Mouse (Mus musculus): ENCODE data around the gene 4930579F01Rik. TPM values are rescaled to one million over a fixed set of nuclear protein-coding genes. Genes with fewer than 3 reads are reported as not detected.

4930579F01Rik gene
- not detected in 2 replicates for polyA plus RNA-seq (2014; fragmentation: Nextera tagmentation; extraction: Ambion mirVana)

- Histone ChIP-seq H3K9ac (ENCODE audit: low read length) (no peak within 1 kb of the TSS), H3K36me3 (ENCODE audit: control insufficient read depth, insufficient read depth, low read length) (no peaks in the 10 kb centered on the region), H3K4me2 (no peak within 1 kb of the TSS), H3K4me1 (ENCODE audit: control insufficient read depth, insufficient read depth, low read length) (no peaks in the 10 kb centered on the region; the same call in 1 of the 2 replicates), H3K27ac (ENCODE audit: low read depth, low read length) (no peak within 1 kb of the TSS), H3K27me3 (ENCODE audit: control insufficient read depth, insufficient read depth, low read length) (no peaks in the 10 kb centered on the region), H3K9me3 (ENCODE audit: control insufficient read depth, low read length) (no peaks in the 10 kb centered on the region), H3K4me3 (ENCODE audit: low read depth, low read length) (no peak within 1 kb of the TSS)
- WGBS, result 78% methylated on average over 15 of the region's 15 CpGs
- ATAC-seq (ENCODE audit: low FRiP score) (no peak), DNase-seq (ENCODE audit: low spot score, missing footprints) (peak; percentile 76)
Measured at GRCm38 (mm10) chr3:138193683-138194302, at the start of gene 4930579F01Rik. Gene 4930579F01Rik (minus strand): TSS chr3:138193825.

GRCm38 (mm10) chr3:138242933-138243332 lies 49.3 kb upstream of the 4930579F01Rik start:
- no peak overlapping the region for H3K27ac ChIP-seq (ENCODE audit: low read depth, low read length)
- ATAC-seq (ENCODE audit: low FRiP score) (no peak), DNase-seq (ENCODE audit: low spot score, missing footprints) (peak; percentile 51)
- no peak overlapping the region for H3K4me3 ChIP-seq (ENCODE audit: low read depth, low read length)
- H3K27me3 ChIP-seq (ENCODE audit: control insufficient read depth, insufficient read depth, low read length), result no peaks in the 10 kb centered on the region
- H3K4me2 ChIP-seq, result no peak overlapping the region
- H3K9me3 ChIP-seq (ENCODE audit: control insufficient read depth, low read length), result no peaks in the 10 kb centered on the region
- no peaks in the 10 kb centered on the region for H3K4me1 ChIP-seq (ENCODE audit: control insufficient read depth, insufficient read depth, low read length)
- WGBS, result 88% methylated on average over 6 of the region's 6 CpGs
- no peaks in the 10 kb centered on the region for H3K36me3 ChIP-seq (ENCODE audit: control insufficient read depth, insufficient read depth, low read length)
- no peak overlapping the region for H3K9ac ChIP-seq (ENCODE audit: low read length)

- WGBS, result 81% methylated on average over 14 of the region's 14 CpGs
- 0 out of 2 replicates have a peak, but pooled peaks have one; percentile 30 for ATAC-seq (ENCODE audit: low FRiP score)
Measured at GRCm38 (mm10) chr3:138242021-138242726, 48.5 kb upstream of the 4930579F01Rik start.

GRCm38 (mm10) chr3:138241371-138241770 lies 47.7 kb upstream of the 4930579F01Rik start:
- ATAC-seq (ENCODE audit: low FRiP score) (no peak), DNase-seq (ENCODE audit: low spot score, missing footprints) (peak; percentile 59)
- H3K4me3 ChIP-seq (ENCODE audit: low read depth, low read length), result no peak overlapping the region
- WGBS, result 66% methylated on average over 6 of the region's 6 CpGs
- H3K4me2 ChIP-seq, result no peak overlapping the region
- no peaks in the 10 kb centered on the region for H3K27me3 ChIP-seq (ENCODE audit: control insufficient read depth, insufficient read depth, low read length)
- H3K4me1 ChIP-seq (ENCODE audit: control insufficient read depth, insufficient read depth, low read length), result no peaks in the 10 kb centered on the region
- no peaks in the 10 kb centered on the region for H3K36me3 ChIP-seq (ENCODE audit: control insufficient read depth, insufficient read depth, low read length)
- H3K9ac ChIP-seq (ENCODE audit: low read length), result no peak overlapping the region
- no peaks in the 10 kb centered on the region for H3K9me3 ChIP-seq (ENCODE audit: control insufficient read depth, low read length)
- H3K27ac ChIP-seq (ENCODE audit: low read depth, low read length), result no peak overlapping the region

More at GRCm38 (mm10) chr3:138242021-138242726, 48.5 kb upstream of the 4930579F01Rik start:
- no peak overlapping the region for H3K4me2 ChIP-seq
- no peak overlapping the region for H3K27ac ChIP-seq (ENCODE audit: low read depth, low read length)
- H3K4me1 ChIP-seq (ENCODE audit: control insufficient read depth, insufficient read depth, low read length), result no peaks in the 10 kb centered on the region
- H3K27me3 ChIP-seq (ENCODE audit: control insufficient read depth, insufficient read depth, low read length), result no peaks in the 10 kb centered on the region
- peak; percentile 39 for DNase-seq (ENCODE audit: low spot score, missing footprints)
- no peak overlapping the region for H3K4me3 ChIP-seq (ENCODE audit: low read depth, low read length)
- no peak overlapping the region for H3K9ac ChIP-seq (ENCODE audit: low read length)
- H3K9me3 ChIP-seq (ENCODE audit: control insufficient read depth, low read length), result no peaks in the 10 kb centered on the region
- no peaks in the 10 kb centered on the region for H3K36me3 ChIP-seq (ENCODE audit: control insufficient read depth, insufficient read depth, low read length)

- no peak for DNase-seq (ENCODE audit: low spot score, missing footprints)
- Histone ChIP-seq H3K27me3 (ENCODE audit: control insufficient read depth, insufficient read depth, low read length) (no peaks in the 10 kb centered on the region), H3K27ac (ENCODE audit: low read depth, low read length) (no peak overlapping the region), H3K4me3 (ENCODE audit: low read depth, low read length) (no peak overlapping the region), H3K36me3 (ENCODE audit: control insufficient read depth, insufficient read depth, low read length) (no peaks in the 10 kb centered on the region), H3K9ac (ENCODE audit: low read length) (no peak overlapping the region), H3K4me1 (ENCODE audit: control insufficient read depth, insufficient read depth, low read length) (no peaks in the 10 kb centered on the region), H3K9me3 (ENCODE audit: control insufficient read depth, low read length) (no peaks in the 10 kb centered on the region), H3K4me2 (no peak overlapping the region)
- 80% methylated on average over 5 of the region's 5 CpGs for WGBS
- no peak for ATAC-seq (ENCODE audit: low FRiP score)
Measured at GRCm38 (mm10) chr3:138240942-138241341, 47.3 kb upstream of the 4930579F01Rik start.

- WGBS, result 83% methylated on average over 3 of the region's 3 CpGs
- Histone ChIP-seq H3K4me2 (no peak overlapping the region), H3K9ac (ENCODE audit: low read length) (no peak overlapping the region), H3K4me1 (ENCODE audit: control insufficient read depth, insufficient read depth, low read length) (no peaks in the 10 kb centered on the region), H3K27me3 (ENCODE audit: control insufficient read depth, insufficient read depth, low read length) (no peaks in the 10 kb centered on the region), H3K36me3 (ENCODE audit: control insufficient read depth, insufficient read depth, low read length) (no peaks in the 10 kb centered on the region), H3K27ac (ENCODE audit: low read depth, low read length) (no peak overlapping the region), H3K4me3 (ENCODE audit: low read depth, low read length) (no peak overlapping the region), H3K9me3 (ENCODE audit: control insufficient read depth, low read length) (no peaks in the 10 kb centered on the region)
- DNase-seq (ENCODE audit: low spot score, missing footprints), result peak; percentile 77
- no peak for ATAC-seq (ENCODE audit: low FRiP score)
Measured at GRCm38 (mm10) chr3:138240411-138240810, 46.8 kb upstream of the 4930579F01Rik start.

GRCm38 (mm10) chr3:138239461-138239860 lies 45.8 kb upstream of the 4930579F01Rik start:
- Histone ChIP-seq H3K4me3 (ENCODE audit: low read depth, low read length) (no peak overlapping the region), H3K27me3 (ENCODE audit: control insufficient read depth, insufficient read depth, low read length) (no peaks in the 10 kb centered on the region), H3K9me3 (ENCODE audit: control insufficient read depth, low read length) (no peaks in the 10 kb centered on the region), H3K4me2 (no peak overlapping the region), H3K36me3 (ENCODE audit: control insufficient read depth, insufficient read depth, low read length) (no peaks in the 10 kb centered on the region), H3K27ac (ENCODE audit: low read depth, low read length) (no peak overlapping the region), H3K4me1 (ENCODE audit: control insufficient read depth, insufficient read depth, low read length) (no peaks in the 10 kb centered on the region), H3K9ac (ENCODE audit: low read length) (no peak overlapping the region)
- no peak for ATAC-seq (ENCODE audit: low FRiP score)
- DNase-seq (ENCODE audit: low spot score, missing footprints), result peak; percentile 28
- WGBS, result 89% methylated on average over 6 of the region's 6 CpGs

GRCm38 (mm10) chr3:138238046-138238445 lies 44.4 kb upstream of the 4930579F01Rik start:
- Histone ChIP-seq H3K27ac (ENCODE audit: low read depth, low read length) (no peak overlapping the region), H3K36me3 (ENCODE audit: control insufficient read depth, insufficient read depth, low read length) (no peaks in the 10 kb centered on the region), H3K27me3 (ENCODE audit: control insufficient read depth, insufficient read depth, low read length) (no peaks in the 10 kb centered on the region), H3K4me1 (ENCODE audit: control insufficient read depth, insufficient read depth, low read length) (no peaks in the 10 kb centered on the region), H3K9me3 (ENCODE audit: control insufficient read depth, low read length) (no peaks in the 10 kb centered on the region), H3K4me2 (no peak overlapping the region), H3K9ac (ENCODE audit: low read length) (no peak overlapping the region), H3K4me3 (ENCODE audit: low read depth, low read length) (no peak overlapping the region)
- DNase-seq (ENCODE audit: low spot score, missing footprints) (peak; percentile 61), ATAC-seq (ENCODE audit: low FRiP score) (no peak)
- WGBS, result 85% methylated on average over 10 of the region's 10 CpGs

GRCm38 (mm10) chr3:138236546-138237163 lies 43.0 kb upstream of the 4930579F01Rik start:
- WGBS, result 79% methylated on average over 11 of the region's 11 CpGs
- Histone ChIP-seq H3K9me3 (ENCODE audit: control insufficient read depth, low read length) (no peaks in the 10 kb centered on the region), H3K4me2 (no peak overlapping the region), H3K27ac (ENCODE audit: low read depth, low read length) (no peak overlapping the region), H3K27me3 (ENCODE audit: control insufficient read depth, insufficient read depth, low read length) (no peaks in the 10 kb centered on the region), H3K9ac (ENCODE audit: low read length) (no peak overlapping the region), H3K4me1 (ENCODE audit: control insufficient read depth, insufficient read depth, low read length) (no peaks in the 10 kb centered on the region), H3K36me3 (ENCODE audit: control insufficient read depth, insufficient read depth, low read length) (no peaks in the 10 kb centered on the region), H3K4me3 (ENCODE audit: low read depth, low read length) (no peak overlapping the region)
- peak; percentile 57 for DNase-seq (ENCODE audit: low spot score, missing footprints)
- no peak for ATAC-seq (ENCODE audit: low FRiP score)
